10 mouse cellular contexts compared by ENCODE assay signal in genomic region chr12:102498726-102499125, GRCm38 (mm10). TPM values are rescaled to one million over a fixed set of nuclear protein-coding genes. Genes with fewer than 3 reads are reported as not detected.
A peak's percentile ranks its signal among the peaks of the same experiment; 100 is the strongest.
DNase-seq lines count a peak whose midpoint lies in the region; ATAC-seq lines count a peak whose summit lies in the region.
"Had no signal": no experiment of that assay in that cellular context is flagged by ENCODE, and none has a peak within 500 bp of the region (broad histone marks: within the 10 kb centered on the region; RNA-seq: fewer than 3 reads in every experiment).

No protein-coding gene starts in this region.

- 86% methylated on average over 8 of the region's 8 CpGs for WGBS in liver, embryonic 12.5 days (ENCODE audit: insufficient replicate concordance)

- peak; percentile 4 to 9 for DNase-seq in urinary bladder, postnatal 36 days (ENCODE audit: low spot score in 2 of 2)
- DNase-seq in urinary bladder, adult 18-20 months (ENCODE audit: low spot score in 2 of 2): no peak
- DNase-seq in heart, adult 8-10 months (ENCODE audit: low spot score): peak; percentile 8
- DNase-seq in kidney, postnatal 25 days: peak; percentile 68 to 83
- no peak for DNase-seq in cerebellum, adult 9-11 months
- no peak for DNase-seq in spleen, adult 12 weeks (ENCODE audit: low spot score)
- no peak for DNase-seq in left cerebral cortex, postnatal 36 days (ENCODE audit: low spot score in 2 of 2)

- no peak for ATAC-seq in liver, embryonic 12.5 days
- ATAC-seq: forebrain, embryonic 13.5 days had no signal

- intact Hi-C loops in left cerebral cortex, postnatal 36 days (cut with DNase I): no loop called here

- H3K4me3 ChIP-seq in liver, embryonic 12.5 days: no peak overlapping the region
- H3K4me3 ChIP-seq: forebrain, embryonic 13.5 days had no signal

- no peak overlapping the region for H3K9ac ChIP-seq in liver, embryonic 12.5 days
- H3K9ac ChIP-seq: forebrain, embryonic 13.5 days had no signal

- no peaks in the 10 kb centered on the region for H3K9me3 ChIP-seq in liver, embryonic 12.5 days (replicated peaks)
- H3K9me3 ChIP-seq: forebrain, embryonic 13.5 days had no signal

- H3K36me3 ChIP-seq in liver, embryonic 12.5 days: peaks cover 46% of the 10 kb centered on the region

- H3K27ac ChIP-seq in liver, embryonic 12.5 days: no peak overlapping the region
- H3K27ac ChIP-seq: forebrain, embryonic 13.5 days; macrophage had no signal

- H3K27me3 ChIP-seq in liver, embryonic 12.5 days (replicated peaks): no peaks in the 10 kb centered on the region
- H3K27me3 ChIP-seq: forebrain, embryonic 13.5 days had no signal

- H3K4me2 ChIP-seq in liver, embryonic 12.5 days: no peak overlapping the region
- H3K4me2 ChIP-seq: forebrain, embryonic 13.5 days had no signal

- 0 out of 2 replicates have a peak, but pooled peaks cover 3% of the 10 kb centered on the region for H3K4me1 ChIP-seq in liver, embryonic 12.5 days
- H3K4me1 ChIP-seq: forebrain, embryonic 13.5 days had no signal

RNA-seq across cellular contexts. Expression of gene Golga5, which starts 29.8 kb away (rescaled TPM):
- 10 to 100 TPM; 25.9 to 27.9 (median 27.3) TPM for total RNA-seq in heart, adult 8-10 months (2022)
- polyA plus RNA-seq in liver, embryonic 12.5 days (2016; fragmentation: Nextera tagmentation; extraction: Ambion mirVana): 18.5 and 19.5 TPM in 2 replicates
- 10 to 100 TPM; 29.1 to 29.5 TPM for total RNA-seq in left cerebral cortex, postnatal 36 days (2021)

RNA-seq across cellular contexts. Expression of gene Chga, which starts 56.0 kb away (rescaled TPM):
- under 1 TPM in 2 of 4 experiments, not detected in 2; 0.14 TPM for total RNA-seq in heart, adult 8-10 months (2022)
- 1.3 and 1.4 TPM in 2 replicates for polyA plus RNA-seq in liver, embryonic 12.5 days (2016; fragmentation: Nextera tagmentation; extraction: Ambion mirVana)
- 100 to 1,000 TPM; 168 to 185 TPM for total RNA-seq in left cerebral cortex, postnatal 36 days (2021)
- polyA plus RNA-seq: macrophage had no signal

RNA-seq across cellular contexts. Expression of gene Lgmn, which starts 59.1 kb away (rescaled TPM):
- total RNA-seq in heart, adult 8-10 months (2022): 10 to 100 TPM; 53.7 to 64.8 (median 60.5) TPM
- polyA plus RNA-seq in liver, embryonic 12.5 days (2016; fragmentation: Nextera tagmentation; extraction: Ambion mirVana): 47.2 and 49.9 TPM in 2 replicates
- 100 to 1,000 TPM; 101 to 114 TPM for total RNA-seq in left cerebral cortex, postnatal 36 days (2021)

Comparison
In these comparisons a context has a peak if more than half of its experiments do, and no peak if none do; other contexts are left out.
1. DNase-seq: peak in urinary bladder, postnatal 36 days (2 of 2), heart, adult 8-10 months (single experiment) and kidney, postnatal 25 days (2 of 2); none in urinary bladder, adult 18-20 months (0 of 2), cerebellum, adult 9-11 months (single experiment), spleen, adult 12 weeks (single experiment) and left cerebral cortex, postnatal 36 days (0 of 2).
2. RNA of gene Chga, which starts 56.0 kb away (total RNA-seq): 168 to 185 TPM in left cerebral cortex, postnatal 36 days; 0.14 TPM in heart, adult 8-10 months; every median in the first group is over 100 times any median in the second.